Mouse (Mus musculus) liver, embryonic 16.5 days (tissue): Measurements from ENCODE around the gene Myo1d. TPM values are rescaled to one million over a fixed set of nuclear protein-coding genes. Genes with fewer than 3 reads are reported as not detected.
A peak's percentile ranks its signal among the peaks of the same experiment; 100 is the strongest.

Experiments
- ATAC-seq: fragments of 200-750 bp; cut with Nextera tagmentation; 2 replicates; pipeline ENCODE4 v1.8.0; 2017; ENCODE audit warnings: low read depth, mild to moderate bottlenecking, moderate number of reproducible peaks, moderate library complexity
- H3K27ac ChIP-seq: fragments of 300-500 bp; sonication (generic); 2 replicates; pipeline ENCODE4 v1.5.1; 2014; ENCODE audit warnings: mild to moderate bottlenecking, low read length
- H3K27me3 ChIP-seq: fragments of 300-500 bp; sonication (generic); 2 replicates; pipeline ENCODE4 v1.6.1; 2014; ENCODE audit warnings: low read depth, low read length, mixed read lengths; ENCODE audit not compliant: control insufficient read depth, insufficient read depth
- H3K36me3 ChIP-seq: fragments of 300-500 bp; sonication (generic); 2 replicates; pipeline ENCODE4 v1.6.1; 2014; ENCODE audit warnings: mild to moderate bottlenecking; ENCODE audit not compliant: control insufficient read depth, insufficient read depth
- H3K4me1 ChIP-seq: fragments of 300-500 bp; sonication (generic); 2 replicates; pipeline ENCODE4 v1.6.1; 2014; ENCODE audit warnings: low read depth, low read length, mixed read lengths; ENCODE audit not compliant: control insufficient read depth
- H3K4me2 ChIP-seq: fragments of 300-500 bp; sonication (generic); 2 replicates; pipeline ENCODE4 v1.6.1; 2014; ENCODE audit warnings: low read depth, low read length, mixed read lengths
- H3K4me3 ChIP-seq: fragments of 300-500 bp; sonication (generic); 2 replicates; pipeline ENCODE4 v1.5.1; 2014; ENCODE audit warnings: low read depth, mild to moderate bottlenecking, low read length
- H3K9ac ChIP-seq: fragments of 300-500 bp; sonication (generic); 2 replicates; pipeline ENCODE4 v1.6.1; 2014; ENCODE audit warnings: low read depth, low read length
- H3K9me3 ChIP-seq: fragments of 300-500 bp; sonication (generic); replicated peaks from 2 replicates; pipeline ENCODE4 v1.6.1; 2016; ENCODE audit warnings: low read length; ENCODE audit not compliant: control insufficient read depth
- WGBS: fragments of 180-500 bp; shearing (Covaris S2); extraction: QIAGEN DNeasy Blood & Tissue Kit; methylation state at CpG from one replicate; pipeline ENCODE4 v1.1.7; 2014; ENCODE audit not compliant: insufficient replicate concordance; 5-methylcytosine and 5-hydroxymethylcytosine counted together
- polyA plus RNA-seq: library from polyadenylated mRNA; unstranded; fragments of >200 nt; fragmentation: Nextera tagmentation; extraction: Ambion mirVana; gene quantifications from 2 replicates; pipeline ENCODE4 v1.2.1, GENCODE M21; 2015

Gene Myo1d
- polyA plus RNA-seq, 1 experiment from 2014 or later, result 12.3 TPM

GRCm38 (mm10) chr11:80546233-80546632 lies 233.6 kb downstream of the Myo1d start:
- H3K27me3 ChIP-seq, result no peaks in the 10 kb centered on the region
- no peak overlapping the region for H3K27ac ChIP-seq
- no peak overlapping the region for H3K4me2 ChIP-seq
- no peak for ATAC-seq
- no peaks in the 10 kb centered on the region for H3K36me3 ChIP-seq
- H3K4me3 ChIP-seq, result no peak overlapping the region
- no peaks in the 10 kb centered on the region for H3K4me1 ChIP-seq
- H3K9ac ChIP-seq, result no peak overlapping the region
- no peaks in the 10 kb centered on the region for H3K9me3 ChIP-seq
- 49% methylated on average over 2 of the region's 2 CpGs for WGBS

GRCm38 (mm10) chr11:80539056-80539455 lies 240.8 kb downstream of the Myo1d start:
- no peak overlapping the region for H3K27ac ChIP-seq
- WGBS, result 33% methylated on average over 4 of the region's 4 CpGs
- no peak overlapping the region for H3K4me2 ChIP-seq
- no peak overlapping the region for H3K4me3 ChIP-seq
- no peak for ATAC-seq
- no peaks in the 10 kb centered on the region for H3K4me1 ChIP-seq
- no peaks in the 10 kb centered on the region for H3K9me3 ChIP-seq
- H3K9ac ChIP-seq, result no peak overlapping the region
- no peaks in the 10 kb centered on the region for H3K27me3 ChIP-seq
- no peaks in the 10 kb centered on the region for H3K36me3 ChIP-seq

- no peak overlapping the region for H3K9ac ChIP-seq
- no peaks in the 10 kb centered on the region for H3K9me3 ChIP-seq
- no peaks in the 10 kb centered on the region for H3K4me1 ChIP-seq
- no peaks in the 10 kb centered on the region for H3K36me3 ChIP-seq
- no peak overlapping the region for H3K4me2 ChIP-seq
- no peak for ATAC-seq
- no peaks in the 10 kb centered on the region for H3K27me3 ChIP-seq
- H3K27ac ChIP-seq, result no peak overlapping the region
- no peak overlapping the region for H3K4me3 ChIP-seq
- WGBS, result 35% methylated on average over 1 of the region's 1 CpGs
These were observed 246.9 kb downstream of the Myo1d start for GRCm38 (mm10) chr11:80532966-80533365.

- no peak for ATAC-seq
- H3K9me3 ChIP-seq, result no peaks in the 10 kb centered on the region
- H3K4me2 ChIP-seq, result no peak overlapping the region
- H3K36me3 ChIP-seq, result no peaks in the 10 kb centered on the region
- 62% methylated on average over 8 of the region's 8 CpGs for WGBS
- no peak overlapping the region for H3K9ac ChIP-seq
- H3K27ac ChIP-seq, result no peak overlapping the region
- H3K27me3 ChIP-seq, result no peaks in the 10 kb centered on the region
- no peak overlapping the region for H3K4me3 ChIP-seq
- H3K4me1 ChIP-seq, result no peaks in the 10 kb centered on the region
These were observed 250.7 kb downstream of the Myo1d start for GRCm38 (mm10) chr11:80529149-80529548.

- Histone ChIP-seq H3K4me3 (no peak overlapping the region), H3K36me3 (no peaks in the 10 kb centered on the region), H3K9ac (no peak overlapping the region), H3K9me3 (no peaks in the 10 kb centered on the region), H3K27ac (no peak overlapping the region), H3K4me1 (no peaks in the 10 kb centered on the region), H3K27me3 (no peaks in the 10 kb centered on the region), H3K4me2 (no peak overlapping the region)
- no peak for ATAC-seq
These were observed 252.1 kb downstream of the Myo1d start for GRCm38 (mm10) chr11:80527697-80528096.

GRCm38 (mm10) chr11:80524213-80524612 lies 255.6 kb downstream of the Myo1d start:
- no peak overlapping the region for H3K9ac ChIP-seq
- H3K27ac ChIP-seq, result no peak overlapping the region
- H3K4me2 ChIP-seq, result no peak overlapping the region
- no peak for ATAC-seq
- H3K27me3 ChIP-seq, result no peaks in the 10 kb centered on the region
- no peaks in the 10 kb centered on the region for H3K9me3 ChIP-seq
- H3K4me1 ChIP-seq, result no peaks in the 10 kb centered on the region
- H3K36me3 ChIP-seq, result no peaks in the 10 kb centered on the region
- no peak overlapping the region for H3K4me3 ChIP-seq
- 47% methylated on average over 5 of the region's 5 CpGs for WGBS

- Histone ChIP-seq H3K9me3 (no peaks in the 10 kb centered on the region), H3K9ac (no peak overlapping the region), H3K27me3 (no peaks in the 10 kb centered on the region), H3K4me1 (no peaks in the 10 kb centered on the region), H3K4me3 (no peak overlapping the region), H3K36me3 (no peaks in the 10 kb centered on the region), H3K27ac (no peak overlapping the region), H3K4me2 (no peak overlapping the region)
- whole genome bisulfite sequencing, result 54% methylated on average over 4 of the region's 4 CpGs
- ATAC-seq, result peak; percentile 11; the same call in 1 of the 2 replicates
These were observed 256.4 kb downstream of the Myo1d start for GRCm38 (mm10) chr11:80523410-80523809.

GRCm38 (mm10) chr11:80522852-80523251 lies 257.0 kb downstream of the Myo1d start:
- no peaks in the 10 kb centered on the region for H3K27me3 ChIP-seq
- H3K4me2 ChIP-seq, result no peak overlapping the region
- WGBS, result 13% methylated on average over 2 of the region's 2 CpGs
- H3K9me3 ChIP-seq, result no peaks in the 10 kb centered on the region
- no peak overlapping the region for H3K4me3 ChIP-seq
- H3K9ac ChIP-seq, result no peak overlapping the region
- peak; percentile 21; the same call in 1 of the 2 replicates for ATAC-seq
- H3K27ac ChIP-seq, result no peak overlapping the region
- no peaks in the 10 kb centered on the region for H3K36me3 ChIP-seq
- no peaks in the 10 kb centered on the region for H3K4me1 ChIP-seq

GRCm38 (mm10) chr11:80521148-80521547 lies 258.7 kb downstream of the Myo1d start:
- no peaks in the 10 kb centered on the region for H3K27me3 ChIP-seq
- no peak overlapping the region for H3K4me2 ChIP-seq
- no peak overlapping the region for H3K4me3 ChIP-seq
- H3K27ac ChIP-seq, result no peak overlapping the region
- WGBS, result 57% methylated on average over 2 of the region's 2 CpGs
- no peaks in the 10 kb centered on the region for H3K4me1 ChIP-seq
- H3K36me3 ChIP-seq, result no peaks in the 10 kb centered on the region
- no peaks in the 10 kb centered on the region for H3K9me3 ChIP-seq
- no peak overlapping the region for H3K9ac ChIP-seq
- ATAC-seq, result no peak
